Mouse (Mus musculus): Measurements from ENCODE around the gene Ccr4. TPM values are rescaled to one million over a fixed set of nuclear protein-coding genes. Genes with fewer than 3 reads are reported as not detected.

Ccr4 gene
- total RNA-seq, 2 experiments from 2014 or later, result not detected

DNA sequence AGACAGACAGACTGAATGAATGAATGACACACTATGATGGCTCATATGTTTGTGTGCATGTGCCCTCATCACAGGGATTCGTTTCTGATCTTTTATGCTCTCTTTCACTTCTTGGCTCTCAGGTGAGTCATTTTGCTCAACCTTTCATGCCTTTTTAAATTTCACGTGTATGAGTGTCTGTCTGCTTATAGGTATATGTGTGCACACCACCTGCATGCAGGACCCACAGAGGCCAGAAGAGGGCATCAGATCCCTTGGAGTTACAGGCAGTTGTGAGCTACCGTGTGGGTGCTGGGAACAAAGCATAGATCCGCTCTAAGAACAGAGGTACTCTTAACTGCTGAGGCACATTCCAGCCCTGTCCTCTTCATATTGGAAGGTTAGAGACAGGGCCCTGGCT is 36.0 kb downstream of the Ccr4 start:
- no peak for DNase-seq

DNA sequence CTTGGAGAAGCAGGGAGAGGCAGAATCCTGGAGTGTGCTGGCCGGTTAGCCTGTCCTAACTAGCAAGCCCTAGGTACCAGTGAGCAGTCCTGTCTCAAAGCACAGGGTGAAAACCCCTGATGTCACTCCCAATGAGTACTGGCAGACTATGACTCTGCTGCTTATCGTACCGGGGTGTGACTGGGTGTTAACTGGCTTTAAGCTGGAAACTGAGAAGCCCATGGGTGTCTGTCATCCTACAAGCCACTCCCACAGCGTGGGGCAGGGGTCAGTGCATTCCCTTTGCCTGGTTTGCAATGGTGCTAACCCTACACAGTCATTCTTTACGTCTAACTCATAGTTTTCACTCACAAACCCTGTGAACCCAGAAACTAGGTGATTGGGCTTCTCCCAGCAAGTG is 36.5 kb downstream of the Ccr4 start:
- no peak for DNase-seq

DNA sequence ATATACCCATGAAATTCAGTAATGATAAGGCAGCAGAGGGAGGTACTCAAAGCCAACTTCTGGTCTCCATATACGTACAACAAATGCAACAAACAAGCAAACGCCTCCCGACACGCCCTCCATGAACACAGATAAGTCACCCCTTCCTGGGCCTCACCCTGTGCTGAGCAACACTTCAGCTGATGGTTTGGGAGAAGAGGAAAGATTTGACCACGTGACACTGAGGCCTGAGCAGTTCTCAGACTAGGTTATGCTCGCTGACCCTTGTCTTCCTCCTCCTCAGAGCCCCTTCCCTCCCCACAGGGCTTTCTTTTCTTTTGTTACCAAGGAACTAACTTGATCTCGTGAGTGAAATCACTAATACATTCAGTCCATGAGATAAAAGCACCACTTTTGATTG is 37.8 kb downstream of the Ccr4 start:
- no peak for DNase-seq

DNA sequence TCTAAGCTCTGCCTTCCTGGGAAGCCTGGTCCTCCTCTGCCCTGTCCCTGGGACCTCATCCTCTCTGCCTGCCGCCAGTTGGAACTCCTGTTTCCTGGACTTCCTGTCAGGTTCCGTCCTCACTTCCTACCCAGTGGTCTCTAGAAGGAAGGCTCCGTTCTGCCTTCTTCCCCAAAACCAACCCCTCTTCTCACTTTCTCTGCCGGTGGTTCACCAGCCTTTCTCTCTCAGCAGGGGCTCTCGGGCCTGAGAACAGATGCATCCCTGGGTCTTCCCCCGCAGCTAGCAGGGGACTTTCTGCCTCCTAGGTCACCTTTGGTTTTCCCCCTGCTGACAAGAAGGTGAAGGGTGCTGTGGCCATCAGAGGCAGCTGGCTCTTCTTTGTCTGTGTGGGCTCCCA is 39.3 kb downstream of the Ccr4 start:
- DNase-seq, result no peak

DNA sequence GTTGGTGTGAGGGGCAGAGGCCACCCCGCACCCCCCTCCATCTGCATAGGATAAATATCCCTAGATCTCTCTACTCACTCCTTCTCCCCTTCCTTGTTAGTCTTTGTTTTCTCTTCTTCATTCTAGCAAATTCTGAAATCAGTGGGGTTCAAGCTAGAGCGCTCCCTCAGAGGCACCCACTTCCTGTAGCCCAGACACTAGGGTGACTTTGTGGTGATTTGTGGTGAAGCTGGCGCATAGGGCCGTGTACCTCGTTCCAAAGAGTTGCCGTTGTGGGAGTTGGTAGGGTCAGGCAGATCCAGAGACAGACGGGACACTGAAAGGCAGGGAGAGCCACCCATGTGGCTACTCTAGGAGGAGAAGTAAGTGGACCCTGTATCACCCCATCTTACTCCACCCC is 42.1 kb downstream of the Ccr4 start:
- DNase-seq, result no peak

DNA sequence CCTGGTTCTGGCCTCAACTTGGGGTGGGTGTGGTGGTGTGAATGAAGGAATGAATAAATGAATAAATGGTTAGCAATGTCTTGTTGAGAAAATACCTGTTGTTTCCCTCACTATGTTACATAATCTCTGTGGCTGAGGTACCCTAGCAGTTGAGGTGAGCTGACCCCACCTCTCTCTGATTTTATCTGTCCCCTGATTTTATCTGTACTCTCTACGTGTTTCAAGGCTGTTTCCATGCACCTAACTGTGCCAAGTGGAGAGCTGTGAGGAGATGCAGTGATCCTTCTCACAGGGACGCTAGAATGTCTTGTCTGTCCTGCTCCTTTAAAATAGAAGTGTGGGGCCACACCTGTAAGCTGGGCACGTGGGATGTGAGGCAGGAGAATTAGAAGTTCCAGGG is 46.3 kb downstream of the Ccr4 start:
- DNase-seq, result no peak

DNA sequence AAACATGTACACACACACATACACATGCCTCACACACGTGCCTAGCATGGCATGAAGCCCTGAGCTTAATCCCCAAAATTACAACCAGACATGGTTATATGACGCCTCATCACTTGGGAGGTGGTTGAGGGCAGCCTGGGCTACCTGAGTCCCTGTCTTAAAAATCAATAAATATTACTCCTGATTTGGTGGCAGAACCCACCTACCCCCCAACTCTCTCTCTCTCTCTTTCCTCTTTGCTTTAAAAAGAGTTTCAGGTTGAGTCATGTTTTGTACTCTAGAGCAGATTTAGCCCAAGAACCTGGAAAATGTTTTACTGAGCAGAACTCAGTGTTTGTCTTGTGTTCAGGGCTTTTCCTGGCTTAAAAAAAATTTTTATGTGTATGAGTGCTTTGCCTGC is 49.3 kb downstream of the Ccr4 start:
- no peak for DNase-seq

DNA sequence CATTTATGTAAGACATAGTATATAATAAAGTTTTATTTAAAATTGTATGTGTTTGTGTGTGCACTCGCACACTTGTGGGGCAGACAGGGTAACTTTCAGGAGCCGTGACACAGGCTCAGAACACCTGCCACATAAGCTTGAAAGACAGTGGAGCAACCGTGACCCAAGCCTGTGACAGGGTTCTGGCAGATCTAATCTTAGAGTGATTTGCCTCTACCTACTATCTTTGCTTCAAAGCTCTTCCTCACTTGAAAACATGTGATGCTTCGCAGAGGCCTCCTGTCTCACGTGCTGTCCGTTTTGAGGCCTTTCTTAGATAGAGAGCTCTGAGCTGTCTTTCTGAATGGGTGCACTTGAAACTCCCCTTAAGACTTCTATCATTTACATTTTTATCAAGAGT is 52.3 kb downstream of the Ccr4 start:
- DNase-seq, result no peak

DNA sequence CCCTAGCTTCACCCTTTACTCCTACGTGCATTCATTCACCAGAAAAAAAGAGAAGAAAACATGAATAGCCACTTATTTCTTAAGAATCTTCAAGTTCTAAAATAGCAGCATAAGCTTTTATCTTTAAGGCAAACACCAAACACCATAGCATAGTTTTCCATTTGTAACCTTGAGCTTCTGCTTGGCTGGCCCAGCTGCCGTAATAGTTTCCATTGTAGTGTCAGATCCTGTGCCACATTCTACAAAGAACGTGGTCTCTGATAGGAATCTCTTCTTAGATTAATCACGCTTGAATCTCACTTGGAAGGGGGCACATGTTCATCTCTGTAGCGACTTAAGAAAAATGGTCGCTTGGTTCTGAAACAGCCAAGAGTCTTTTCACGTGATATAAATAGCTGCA is 53.1 kb downstream of the Ccr4 start:
- DNase-seq, result no peak

DNA sequence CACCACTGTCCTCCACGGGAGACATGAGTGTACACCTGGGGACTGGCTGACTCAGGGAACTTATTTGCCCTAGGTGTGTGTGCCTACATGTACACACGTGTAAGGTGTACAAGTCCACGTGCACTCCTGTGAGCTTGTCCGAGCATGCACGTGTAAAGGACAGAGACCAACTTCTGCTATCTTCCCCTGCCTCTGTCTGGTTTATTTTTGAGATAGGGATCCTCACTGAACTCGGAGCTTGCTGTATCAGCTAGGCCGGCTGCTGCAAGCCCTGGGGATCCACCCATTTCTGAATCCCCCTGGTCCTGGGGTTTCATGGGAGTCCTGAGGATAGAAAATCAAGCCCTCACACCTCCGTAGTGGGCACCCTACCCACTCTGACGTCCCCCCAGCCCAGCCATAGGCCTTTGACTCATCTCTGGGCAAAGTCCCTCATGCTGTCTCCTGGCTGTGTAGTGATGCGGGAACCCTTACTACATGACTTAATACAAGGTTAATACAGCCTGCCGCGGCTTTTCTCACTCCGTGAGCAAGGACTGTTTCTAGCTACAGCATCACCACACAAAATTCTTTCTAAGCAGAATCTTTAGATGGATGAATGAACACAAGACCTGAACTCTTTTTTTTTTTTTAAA is 55.5 kb downstream of the Ccr4 start:
- DNase-seq, result no peak

DNA sequence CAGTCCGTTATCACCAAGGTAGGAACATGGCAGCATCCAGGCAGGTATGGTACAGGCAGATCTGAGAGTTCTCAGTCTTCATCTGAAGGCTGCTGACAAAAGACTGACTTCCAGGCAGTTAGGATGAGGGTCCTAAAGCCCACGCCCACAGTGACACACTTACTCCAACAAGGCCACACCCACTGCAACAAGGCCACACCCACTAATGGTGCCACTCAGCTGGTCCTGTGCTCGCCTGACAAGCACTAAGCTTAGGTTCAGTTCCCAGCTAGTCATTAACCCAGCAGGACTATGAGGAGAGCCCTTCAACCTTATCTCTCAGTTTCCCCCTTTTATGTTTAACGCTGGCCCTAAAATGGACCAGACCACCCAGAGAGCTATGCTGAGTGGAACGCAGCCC is 56.0 kb downstream of the Ccr4 start:
- DNase-seq, result no peak

DNA sequence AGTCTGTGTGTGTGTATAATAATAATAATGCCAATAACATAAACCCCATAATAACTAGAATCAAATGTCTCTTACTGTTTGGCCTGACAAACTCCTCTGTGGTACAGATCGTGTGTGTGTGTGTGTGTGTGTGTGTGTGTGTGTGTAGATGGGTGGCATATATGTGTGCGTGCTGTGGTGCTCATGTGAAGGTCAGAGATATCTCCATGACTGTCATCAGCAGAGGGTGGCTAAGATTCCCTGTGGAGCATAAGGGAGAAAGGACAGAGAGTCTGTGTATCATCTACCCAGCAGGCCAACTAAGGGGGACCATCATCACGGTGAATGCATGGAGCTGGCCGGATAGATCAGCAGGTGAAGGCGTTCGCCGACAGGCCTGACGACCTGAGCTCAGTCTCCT is 57.8 kb downstream of the Ccr4 start:
- no peak for DNase-seq

DNA sequence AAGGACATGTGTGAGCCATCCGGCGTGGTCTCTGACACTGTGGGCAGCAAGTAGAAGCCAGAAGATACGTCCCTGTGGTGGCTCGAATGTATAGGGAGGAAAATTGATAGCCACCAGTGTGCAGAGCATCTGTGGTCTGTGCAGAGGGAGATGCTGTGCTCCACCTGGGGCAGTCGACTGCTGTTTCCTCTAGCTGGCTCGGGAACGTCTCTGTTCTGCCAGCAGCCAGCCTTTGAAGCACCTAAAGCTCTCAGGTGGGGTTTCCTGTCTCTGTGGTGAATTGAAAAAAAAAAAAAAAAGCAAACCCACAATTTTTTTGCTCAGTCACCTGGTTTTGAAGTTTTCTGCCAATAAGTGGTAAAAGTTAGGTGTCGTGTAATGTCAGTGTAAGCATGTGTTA is 61.4 kb downstream of the Ccr4 start:
- DNase-seq, result no peak

DNA sequence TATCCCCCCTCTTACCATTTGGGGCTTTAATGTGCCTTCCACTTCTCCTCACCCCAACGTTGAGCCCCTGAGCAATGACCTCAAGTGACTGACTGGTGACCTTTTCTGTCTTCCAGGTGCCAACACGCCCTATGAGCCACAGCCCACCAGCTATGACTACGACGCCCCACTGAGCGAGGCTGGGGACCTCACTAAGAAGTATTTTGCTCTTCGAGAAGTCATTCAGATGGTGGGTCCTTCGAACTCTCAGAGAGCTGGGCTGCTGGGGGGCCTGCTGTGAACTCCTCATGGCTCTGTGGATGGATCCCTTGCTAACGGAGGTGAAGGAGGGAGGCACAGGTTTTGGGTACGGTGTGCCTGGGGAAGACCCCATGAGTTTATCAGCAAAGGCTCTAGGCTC is 61.8 kb downstream of the Ccr4 start:
- no peak for DNase-seq

DNA sequence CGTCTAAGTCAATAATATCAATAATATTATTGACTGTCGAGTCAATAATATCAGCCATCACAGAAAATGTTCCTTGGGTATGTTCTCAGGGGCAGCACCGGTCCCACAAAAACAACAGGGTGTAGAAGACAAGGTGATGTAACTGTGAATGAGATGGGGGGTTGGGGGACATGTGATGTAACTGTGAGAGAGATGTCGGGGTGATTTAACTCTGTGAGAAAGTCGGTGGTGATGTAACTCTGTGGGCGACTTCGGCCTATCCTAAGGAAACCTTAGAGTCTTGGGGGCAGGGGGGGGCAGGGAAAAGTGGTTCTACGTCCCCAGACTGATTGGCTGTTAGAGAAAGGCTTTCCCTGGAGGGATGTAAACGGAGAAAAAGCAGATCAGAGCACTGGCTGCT is 62.5 kb downstream of the Ccr4 start:
- DNase-seq, result no peak

DNA sequence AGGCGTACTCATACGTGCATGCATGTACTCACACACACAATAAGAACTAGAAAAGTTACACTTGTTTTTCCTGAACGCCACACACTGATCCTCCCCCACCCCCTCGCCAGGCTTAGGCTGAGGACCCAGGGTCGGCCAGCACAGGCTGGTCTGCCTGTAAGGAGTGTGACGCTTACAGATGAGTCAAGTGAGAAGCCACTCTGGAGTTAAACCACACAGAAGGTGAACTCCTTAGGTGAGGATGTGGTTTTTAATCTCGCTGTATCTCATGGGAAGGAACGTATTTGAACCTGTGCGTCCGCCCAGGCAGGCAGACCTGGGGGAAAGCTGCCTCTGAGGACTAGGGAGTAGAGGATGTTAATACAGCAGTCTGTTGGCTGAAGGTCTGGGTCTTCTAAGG is 64.2 kb downstream of the Ccr4 start:
- no peak for DNase-seq

Other genes starting within 250 kb of the Ccr4 start
- gene Bcl2a1c, start 174.8 kb downstream of the Ccr4 start, total RNA-seq (2021), result not detected
- 100 to 1,000 TPM; 111 to 112 TPM for gene Crtap, start 114.2 kb downstream of the Ccr4 start, total RNA-seq (2021)
- 10 to 100 TPM; 29.1 to 32.1 TPM for gene Glb1, start 103.8 kb downstream of the Ccr4 start, total RNA-seq (2021)
- 1 to 10 TPM; 6.3 to 7.0 TPM for gene Tmppe, start 103.8 kb downstream of the Ccr4 start, total RNA-seq (2021)
- gene C130032M10Rik, start 10.8 kb upstream of the Ccr4 start, total RNA-seq (2021), result not detected
- gene Trim71, start 59.5 kb upstream of the Ccr4 start, total RNA-seq (2021), result under 1 TPM in 1 of 2 experiments, not detected in 1; 0.03 TPM
- 10 to 100 TPM; 34.0 to 34.4 TPM for gene Cnot10, start 135.3 kb upstream of the Ccr4 start, total RNA-seq (2021)
- gene Dync1li1, start 183.9 kb upstream of the Ccr4 start, total RNA-seq (2021), result 10 to 100 TPM; 39.2 to 47.6 TPM
- gene Cmtm6, start 226.2 kb upstream of the Ccr4 start, total RNA-seq (2021), result 100 to 1,000 TPM in 1 of 2 experiments, 10 to 100 TPM in 1; 71.3 to 102 TPM

Measured in adrenal gland, postnatal 36 days (tissue).